ENCODE assay signal across 8 mouse cellular contexts in genomic region chr2:73003751-73004717, GRCm38 (mm10). TPM values are rescaled to one million over a fixed set of nuclear protein-coding genes. Genes with fewer than 3 reads are reported as not detected.
DNase-seq lines count a peak whose midpoint lies in the region; ATAC-seq lines count a peak whose summit lies in the region.

No protein-coding gene starts in this region.

- H3K4me1 ChIP-seq in intestine, embryonic 14.5 days (replicated peaks; ENCODE audit: control insufficient read depth, insufficient read depth, low read length), result peaks cover 21% of the 10 kb centered on the region; the same call in 1 of the 2 replicates
- H3K4me1 ChIP-seq in limb, embryonic 13.5 days, result peaks cover 35% of the 10 kb centered on the region
- peaks cover 24% of the 10 kb centered on the region for H3K4me1 ChIP-seq in midbrain, embryonic 12.5 days

- H3K4me3 ChIP-seq in intestine, embryonic 14.5 days (ENCODE audit: low read depth, low read length), result no peak overlapping the region
- H3K4me3 ChIP-seq in limb, embryonic 13.5 days, result peak overlapping the region; percentile 12
- H3K4me3 ChIP-seq in midbrain, embryonic 12.5 days, result no peak overlapping the region

- peak overlapping the region; percentile 83 for H3K27ac ChIP-seq in intestine, embryonic 14.5 days (ENCODE audit: low read depth)
- peak overlapping the region; percentile 84 for H3K27ac ChIP-seq in limb, embryonic 13.5 days
- H3K27ac ChIP-seq in midbrain, embryonic 12.5 days (replicated peaks), result peak overlapping the region; percentile 5

- peak overlapping the region; percentile 18; the same call in 1 of the 2 replicates for H3K9ac ChIP-seq in intestine, embryonic 14.5 days (ENCODE audit: low read length)
- H3K9ac ChIP-seq in limb, embryonic 13.5 days, result peak overlapping the region; percentile 50; the same call in 1 of the 2 replicates
- H3K9ac ChIP-seq in midbrain, embryonic 12.5 days (replicated peaks), result no peak overlapping the region

- intact Hi-C loops in gastrocnemius, postnatal 36 days (cut with DNase I), result no loop called here

- H3K27me3 ChIP-seq in intestine, embryonic 14.5 days (replicated peaks; ENCODE audit: control insufficient read depth, insufficient read depth, low read length), result no peaks in the 10 kb centered on the region
- no peaks in the 10 kb centered on the region for H3K27me3 ChIP-seq in limb, embryonic 13.5 days
- no peaks in the 10 kb centered on the region for H3K27me3 ChIP-seq in midbrain, embryonic 12.5 days

- no peaks in the 10 kb centered on the region for H3K9me3 ChIP-seq in intestine, embryonic 14.5 days (ENCODE audit: control insufficient read depth, low read length)
- no peaks in the 10 kb centered on the region for H3K9me3 ChIP-seq in limb, embryonic 13.5 days
- no peaks in the 10 kb centered on the region for H3K9me3 ChIP-seq in midbrain, embryonic 12.5 days

- peak; percentile 23 to 28 for DNase-seq in cerebellum, adult 18-20 months
- DNase-seq in cerebellum, adult 8-10 months, result no peak
- peak; percentile 34 for DNase-seq in embryo, embryonic 10 days (ENCODE audit: low spot score)
- DNase-seq in gastrocnemius, postnatal 36 days, result peak; percentile 75 to 90
- peak; percentile 75 for DNase-seq in intestine, embryonic 14.5 days (ENCODE audit: low spot score)
- DNase-seq in spleen, postnatal 36 days (ENCODE audit: low spot score in 2 of 2), result peak; percentile 59 to 63

- peak overlapping the region; percentile 41 for H3K4me2 ChIP-seq in intestine, embryonic 14.5 days (ENCODE audit: low read length)
- H3K4me2 ChIP-seq in limb, embryonic 13.5 days (replicated peaks), result peak overlapping the region; percentile 54
- peak overlapping the region; percentile 32 for H3K4me2 ChIP-seq in midbrain, embryonic 12.5 days (replicated peaks)

- WGBS in intestine, embryonic 14.5 days, result 15% methylated on average over 24 of the region's 24 CpGs
- 21% methylated on average over 24 of the region's 24 CpGs for WGBS in limb, embryonic 13.5 days
- 29% methylated on average over 18 of the region's 24 CpGs for WGBS in midbrain, embryonic 12.5 days

- no peaks in the 10 kb centered on the region for H3K36me3 ChIP-seq in intestine, embryonic 14.5 days (ENCODE audit: control insufficient read depth, insufficient read depth, low read length)
- no peaks in the 10 kb centered on the region for H3K36me3 ChIP-seq in limb, embryonic 13.5 days
- no peaks in the 10 kb centered on the region for H3K36me3 ChIP-seq in midbrain, embryonic 12.5 days

- ATAC-seq in intestine, embryonic 14.5 days (replicated peaks; ENCODE audit: low FRiP score, low TSS enrichment, low read depth), result peak; percentile 82
- peak; percentile 89 for ATAC-seq in limb, embryonic 13.5 days (ENCODE audit: low FRiP score, low read depth)
- ATAC-seq in midbrain, embryonic 12.5 days (ENCODE audit: low FRiP score, low read depth), result peak; percentile 85

RNA-seq across cellular contexts. Expression of gene Gm11084, which starts 17.5 kb away (rescaled TPM):
- not detected for total RNA-seq in gastrocnemius, postnatal 36 days (2021)
- not detected in 2 replicates for polyA plus RNA-seq in intestine, embryonic 14.5 days (2014; fragmentation: Nextera tagmentation; extraction: Ambion mirVana)
- not detected in 2 replicates for polyA plus RNA-seq in limb, embryonic 13.5 days (2015; fragmentation: Nextera tagmentation; extraction: Ambion mirVana)
- not detected in 2 replicates for polyA plus RNA-seq in midbrain, embryonic 12.5 days (2016; fragmentation: Nextera tagmentation; extraction: Ambion mirVana)

RNA-seq across cellular contexts. Expression of gene Sp3, which starts 23.8 kb away (rescaled TPM):
- total RNA-seq in gastrocnemius, postnatal 36 days (2021), result 10 to 100 TPM; 19.7 to 21.1 TPM
- 55.5 and 59.6 TPM in 2 replicates for polyA plus RNA-seq in intestine, embryonic 14.5 days (2014; fragmentation: Nextera tagmentation; extraction: Ambion mirVana)
- 64.1 and 65.4 TPM in 2 replicates for polyA plus RNA-seq in limb, embryonic 13.5 days (2015; fragmentation: Nextera tagmentation; extraction: Ambion mirVana)
- polyA plus RNA-seq in midbrain, embryonic 12.5 days (2016; fragmentation: Nextera tagmentation; extraction: Ambion mirVana), result 70.8 and 75.9 TPM in 2 replicates

Comparison
In these comparisons a context has a peak if more than half of its experiments do, and no peak if none do; other contexts are left out.
1. H3K27ac ChIP-seq: peak in every context shown above with its lines; median percentile 84 in limb, embryonic 13.5 days; 83 in intestine, embryonic 14.5 days; 5 in midbrain, embryonic 12.5 days.